Comparison of ENCODE assay signal across 9 mouse cellular contexts in the genomic region with DNA sequence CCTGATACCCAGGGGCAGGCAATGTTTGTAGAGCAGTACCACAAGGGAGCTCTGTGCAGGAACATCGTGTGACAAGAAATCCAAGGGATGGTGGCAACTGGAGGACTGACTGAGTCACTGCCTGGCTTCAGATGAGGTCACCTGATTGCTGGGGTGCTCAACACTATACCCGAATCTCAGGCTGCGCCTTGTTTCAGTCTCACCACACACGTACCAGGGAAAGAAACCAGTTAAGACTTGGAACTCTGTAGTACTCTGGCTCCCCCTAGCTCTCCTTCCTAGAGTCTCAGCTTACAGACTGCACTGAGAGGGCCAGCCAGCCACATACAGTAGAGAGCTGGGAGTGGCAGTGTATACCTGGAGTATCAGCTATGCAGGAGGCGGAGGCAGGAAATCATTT. TPM values are rescaled to one million over a fixed set of nuclear protein-coding genes. Genes with fewer than 3 reads are reported as not detected.
DNase-seq lines count a peak whose midpoint lies in the region; ATAC-seq and TF ChIP-seq lines count a peak whose summit lies in the region.
"Had no signal": no experiment of that assay in that cellular context is flagged by ENCODE, and none has a peak within 500 bp of the region (broad histone marks: within the 10 kb centered on the region; RNA-seq: fewer than 3 reads in every experiment).

No protein-coding gene starts in this region.

- H3K4me3 ChIP-seq in heart, embryonic 11.5 days (ENCODE audit: low read depth, low read length): no peak overlapping the region
- no peak overlapping the region for H3K4me3 ChIP-seq in forebrain, embryonic 15.5 days
- no peak overlapping the region for H3K4me3 ChIP-seq in kidney, embryonic 15.5 days (replicated peaks)
- H3K4me3 ChIP-seq in liver, embryonic 14.5 days (ENCODE audit: insufficient read depth in 1 of 2, low read depth in 2 of 2, low read length in 2 of 2): no peak overlapping the region
- H3K4me3 ChIP-seq in neural tube, embryonic 15.5 days (replicated peaks): no peak overlapping the region
- H3K4me3 ChIP-seq: embryonic facial prominence, embryonic 15.5 days had no signal

- no peak overlapping the region for H3K9ac ChIP-seq in heart, embryonic 11.5 days (ENCODE audit: low read depth, low read length)
- H3K9ac ChIP-seq in forebrain, embryonic 15.5 days (replicated peaks): no peak overlapping the region
- no peak overlapping the region for H3K9ac ChIP-seq in kidney, embryonic 15.5 days
- H3K9ac ChIP-seq in liver, embryonic 14.5 days (replicated peaks): no peak overlapping the region
- H3K9ac ChIP-seq in neural tube, embryonic 15.5 days (replicated peaks): no peak overlapping the region
- H3K9ac ChIP-seq: embryonic facial prominence, embryonic 15.5 days had no signal

- no peaks in the 10 kb centered on the region for H3K4me1 ChIP-seq in heart, embryonic 11.5 days (ENCODE audit: control insufficient read depth, insufficient read depth, low read length)
- no peaks in the 10 kb centered on the region for H3K4me1 ChIP-seq in forebrain, embryonic 15.5 days
- H3K4me1 ChIP-seq in kidney, embryonic 15.5 days: no peaks in the 10 kb centered on the region
- no peaks in the 10 kb centered on the region for H3K4me1 ChIP-seq in liver, embryonic 14.5 days (replicated peaks; ENCODE audit: control insufficient read depth in 2 of 2, insufficient read depth in 2 of 2, low read length in 1 of 2)
- no peaks in the 10 kb centered on the region for H3K4me1 ChIP-seq in neural tube, embryonic 15.5 days

- 71% methylated on average over 5 of the region's 5 CpGs for WGBS in heart, embryonic 11.5 days (ENCODE audit: insufficient replicate concordance)
- 67% methylated on average over 5 of the region's 5 CpGs for WGBS in forebrain, embryonic 15.5 days
- WGBS in kidney, embryonic 15.5 days: 78% methylated on average over 5 of the region's 5 CpGs
- 72% methylated on average over 5 of the region's 5 CpGs for WGBS in liver, embryonic 14.5 days (ENCODE audit: insufficient replicate concordance)
- WGBS in neural tube, embryonic 15.5 days: 71% methylated on average over 5 of the region's 5 CpGs

- H3K36me3 ChIP-seq in heart, embryonic 11.5 days (ENCODE audit: control insufficient read depth, insufficient read depth, low read length): peaks cover 39% of the 10 kb centered on the region
- H3K36me3 ChIP-seq in forebrain, embryonic 15.5 days: peaks cover 86% of the 10 kb centered on the region
- H3K36me3 ChIP-seq in kidney, embryonic 15.5 days: peaks cover 93% of the 10 kb centered on the region
- peaks cover 46% of the 10 kb centered on the region for H3K36me3 ChIP-seq in liver, embryonic 14.5 days (replicated peaks; ENCODE audit: control insufficient read depth, insufficient read depth, low read depth)
- H3K36me3 ChIP-seq in neural tube, embryonic 15.5 days: peaks cover 92% of the 10 kb centered on the region

- TF ChIP-seq CTCF in liver, embryonic 14.5 days (IDR thresholded peaks at IDR 0.05; ENCODE audit: low read depth): peak; percentile 82

- ATAC-seq in heart, embryonic 11.5 days (replicated peaks; ENCODE audit: insufficient number of reproducible peaks, low FRiP score, low TSS enrichment): no peak; the same call in 1 of the 2 replicates
- peak; percentile 70 for ATAC-seq in forebrain, embryonic 15.5 days (replicated peaks)
- peak; percentile 54; the same call in 1 of the 2 replicates for ATAC-seq in kidney, embryonic 15.5 days (replicated peaks; ENCODE audit: low FRiP score)
- ATAC-seq in liver, embryonic 14.5 days (ENCODE audit: insufficient read depth): peak; percentile 58
- peak; percentile 21; the same call in 1 of the 2 replicates for ATAC-seq in neural tube, embryonic 15.5 days (ENCODE audit: low FRiP score)

- no peak overlapping the region for H3K4me2 ChIP-seq in heart, embryonic 11.5 days
- H3K4me2 ChIP-seq in forebrain, embryonic 15.5 days (replicated peaks): no peak overlapping the region
- no peak overlapping the region for H3K4me2 ChIP-seq in kidney, embryonic 15.5 days
- no peak overlapping the region for H3K4me2 ChIP-seq in liver, embryonic 14.5 days (ENCODE audit: low read depth)
- H3K4me2 ChIP-seq in neural tube, embryonic 15.5 days: no peak overlapping the region
- H3K4me2 ChIP-seq: embryonic facial prominence, embryonic 15.5 days had no signal

- no peak for TF ChIP-seq EP300 in liver, embryonic 14.5 days (IDR thresholded peaks at IDR 0.05; ENCODE audit: low read depth)

- H3K27me3 ChIP-seq in heart, embryonic 11.5 days (ENCODE audit: control insufficient read depth, insufficient read depth, low read length): no peaks in the 10 kb centered on the region
- H3K27me3 ChIP-seq in forebrain, embryonic 15.5 days: no peaks in the 10 kb centered on the region
- H3K27me3 ChIP-seq in kidney, embryonic 15.5 days: no peaks in the 10 kb centered on the region
- no peaks in the 10 kb centered on the region for H3K27me3 ChIP-seq in liver, embryonic 14.5 days (ENCODE audit: control insufficient read depth, insufficient read depth, low read length)
- H3K27me3 ChIP-seq in neural tube, embryonic 15.5 days (replicated peaks): no peaks in the 10 kb centered on the region
- H3K27me3 ChIP-seq: embryonic facial prominence, embryonic 15.5 days had no signal

- H3K27ac ChIP-seq in heart, embryonic 11.5 days (ENCODE audit: low read depth, low read length): no peak overlapping the region
- H3K27ac ChIP-seq in forebrain, embryonic 15.5 days (replicated peaks): no peak overlapping the region
- no peak overlapping the region for H3K27ac ChIP-seq in kidney, embryonic 15.5 days
- H3K27ac ChIP-seq in liver, embryonic 14.5 days: no peak overlapping the region
- H3K27ac ChIP-seq in neural tube, embryonic 15.5 days (replicated peaks): no peak overlapping the region
- H3K27ac ChIP-seq: embryonic facial prominence, embryonic 15.5 days had no signal

- no peaks in the 10 kb centered on the region for H3K9me3 ChIP-seq in heart, embryonic 11.5 days (replicated peaks; ENCODE audit: control insufficient read depth, low read length)
- no peaks in the 10 kb centered on the region for H3K9me3 ChIP-seq in forebrain, embryonic 15.5 days
- H3K9me3 ChIP-seq in kidney, embryonic 15.5 days (replicated peaks): no peaks in the 10 kb centered on the region
- H3K9me3 ChIP-seq in liver, embryonic 14.5 days (ENCODE audit: control insufficient read depth, low read length): no peaks in the 10 kb centered on the region
- H3K9me3 ChIP-seq in neural tube, embryonic 15.5 days (replicated peaks): no peaks in the 10 kb centered on the region
- H3K9me3 ChIP-seq: embryonic facial prominence, embryonic 15.5 days had no signal

- peak; percentile 61 to 62 for DNase-seq in heart, adult 18-20 months
- DNase-seq in R1 (ENCODE audit: low read depth, low spot score): peak; percentile 80
- DNase-seq in liver, embryonic 14.5 days (ENCODE audit: low read depth in 3 of 3, low spot score in 3 of 3): peak in 1 of 3 experiments; percentile 41
- no peak for DNase-seq in urinary bladder, postnatal 10 days (ENCODE audit: low spot score)

RNA-seq across cellular contexts. Expression of a gene that starts 5.9 kb away (rescaled TPM):
- 1 to 10 TPM; 6.8 to 8.6 TPM for total RNA-seq in heart, adult 18-20 months (2021)
- 63.7 and 71.9 TPM in 2 replicates for polyA plus RNA-seq in heart, embryonic 11.5 days (2014; fragmentation: Nextera tagmentation; extraction: Ambion mirVana)
- 96.0 and 98.0 TPM in 2 replicates for polyA plus RNA-seq in forebrain, embryonic 15.5 days (2015; fragmentation: Nextera tagmentation; extraction: Ambion mirVana)
- polyA plus RNA-seq in kidney, embryonic 15.5 days (2015; fragmentation: Nextera tagmentation; extraction: Ambion mirVana): 118 and 132 TPM in 2 replicates
- polyA plus RNA-seq in liver, embryonic 14.5 days (2012; rRNA removed): 53.6 and 68.5 TPM in 2 replicates
- 33.1 and 46.7 TPM in 2 replicates for polyA plus RNA-seq in liver, embryonic 14.5 days (2014; fragmentation: Nextera tagmentation; extraction: Ambion mirVana)
- 105 and 108 TPM in 2 replicates for polyA plus RNA-seq in neural tube, embryonic 15.5 days (2015; fragmentation: Nextera tagmentation; extraction: Ambion mirVana)

RNA-seq across cellular contexts. Expression of a gene that starts 17.0 kb away (rescaled TPM):
- total RNA-seq in heart, adult 18-20 months (2021): 10 to 100 TPM; 13.7 to 17.5 TPM
- 23.8 and 24.0 TPM in 2 replicates for polyA plus RNA-seq in heart, embryonic 11.5 days (2014; fragmentation: Nextera tagmentation; extraction: Ambion mirVana)
- 21.9 TPM in 2 replicates for polyA plus RNA-seq in forebrain, embryonic 15.5 days (2015; fragmentation: Nextera tagmentation; extraction: Ambion mirVana)
- 25.3 and 25.8 TPM in 2 replicates for polyA plus RNA-seq in kidney, embryonic 15.5 days (2015; fragmentation: Nextera tagmentation; extraction: Ambion mirVana)
- polyA plus RNA-seq in liver, embryonic 14.5 days (2012; rRNA removed): 11.2 and 12.4 TPM in 2 replicates
- 11.9 and 14.4 TPM in 2 replicates for polyA plus RNA-seq in liver, embryonic 14.5 days (2014; fragmentation: Nextera tagmentation; extraction: Ambion mirVana)
- 19.8 and 21.4 TPM in 2 replicates for polyA plus RNA-seq in neural tube, embryonic 15.5 days (2015; fragmentation: Nextera tagmentation; extraction: Ambion mirVana)

RNA-seq across cellular contexts. Expression of a gene that starts 17.2 kb away (rescaled TPM):
- 1 to 10 TPM; 1.0 to 1.7 TPM for total RNA-seq in heart, adult 18-20 months (2021)
- polyA plus RNA-seq in heart, embryonic 11.5 days (2014; fragmentation: Nextera tagmentation; extraction: Ambion mirVana): 1.0 and 1.3 TPM in 2 replicates
- polyA plus RNA-seq in forebrain, embryonic 15.5 days (2015; fragmentation: Nextera tagmentation; extraction: Ambion mirVana): 2.2 and 2.3 TPM in 2 replicates
- polyA plus RNA-seq in kidney, embryonic 15.5 days (2015; fragmentation: Nextera tagmentation; extraction: Ambion mirVana): 1.9 and 2.8 TPM in 2 replicates
- polyA plus RNA-seq in liver, embryonic 14.5 days (2012; rRNA removed): 0.24 and 0.44 TPM in 2 replicates
- 0.48 and 0.91 TPM in 2 replicates for polyA plus RNA-seq in liver, embryonic 14.5 days (2014; fragmentation: Nextera tagmentation; extraction: Ambion mirVana)
- 3.5 and 3.7 TPM in 2 replicates for polyA plus RNA-seq in neural tube, embryonic 15.5 days (2015; fragmentation: Nextera tagmentation; extraction: Ambion mirVana)
